In genomic region chr9:65546413-65546695, GRCm38 (mm10) we compare ENCODE assay signal across 8 mouse cellular contexts. TPM values are rescaled to one million over a fixed set of nuclear protein-coding genes. Genes with fewer than 3 reads are reported as not detected.
DNase-seq lines count a peak whose midpoint lies in the region; ATAC-seq lines count a peak whose summit lies in the region.
"Had no signal": no experiment of that assay in that cellular context is flagged by ENCODE, and none has a peak within 500 bp of the region (broad histone marks: within the 10 kb centered on the region; RNA-seq: fewer than 3 reads in every experiment).

No protein-coding gene starts in this region.

- 0 out of 2 replicates have a peak overlapping the region, but pooled peaks have one; percentile 6 for H3K27ac ChIP-seq in kidney, embryonic 15.5 days
- 0 out of 2 replicates have a peak overlapping the region, but pooled peaks have one; percentile 40 for H3K27ac ChIP-seq in embryonic facial prominence, embryonic 10.5 days (replicated peaks)
- H3K27ac ChIP-seq in macrophage: peak overlapping the region; percentile 100

- 53% methylated on average over 4 of the region's 4 CpGs for WGBS in kidney, embryonic 15.5 days
- 68% methylated on average over 4 of the region's 4 CpGs for WGBS in embryonic facial prominence, embryonic 10.5 days
- 9% methylated on average over 4 of the region's 4 CpGs for WGBS in macrophage (ENCODE audit: missing documents)

- ATAC-seq in kidney, embryonic 15.5 days (replicated peaks; ENCODE audit: low FRiP score): no peak

- H3K4me1 ChIP-seq in kidney, embryonic 15.5 days: peaks cover 46% of the 10 kb centered on the region
- H3K4me1 ChIP-seq in embryonic facial prominence, embryonic 10.5 days: peaks cover 42% of the 10 kb centered on the region

- peaks cover 7% of the 10 kb centered on the region; the same call in 1 of the 2 replicates for H3K79me2 ChIP-seq in macrophage (ENCODE audit: inconsistent target)

- no peaks in the 10 kb centered on the region for H3K9me3 ChIP-seq in kidney, embryonic 15.5 days (replicated peaks)
- H3K9me3 ChIP-seq in embryonic facial prominence, embryonic 10.5 days: no peaks in the 10 kb centered on the region

- no peaks in the 10 kb centered on the region for H3K36me3 ChIP-seq in kidney, embryonic 15.5 days
- H3K36me3 ChIP-seq in embryonic facial prominence, embryonic 10.5 days (replicated peaks): no peaks in the 10 kb centered on the region
- no peaks in the 10 kb centered on the region for H3K36me3 ChIP-seq in macrophage (ENCODE audit: inconsistent target)

- H3K27me3 ChIP-seq in kidney, embryonic 15.5 days: no peaks in the 10 kb centered on the region
- H3K27me3 ChIP-seq in embryonic facial prominence, embryonic 10.5 days (replicated peaks; ENCODE audit: low read depth, poor library complexity, severe bottlenecking): no peaks in the 10 kb centered on the region

- no peak overlapping the region for H3K4me2 ChIP-seq in kidney, embryonic 15.5 days

- H3K9ac ChIP-seq in kidney, embryonic 15.5 days: no peak overlapping the region

- H3K4me3 ChIP-seq in kidney, embryonic 15.5 days (replicated peaks): no peak overlapping the region
- no peak overlapping the region for H3K4me3 ChIP-seq in embryonic facial prominence, embryonic 10.5 days
- no peak overlapping the region for H3K4me3 ChIP-seq in macrophage (ENCODE audit: inconsistent target)

- no peak for DNase-seq in kidney, postnatal 10 days
- DNase-seq in Muller cell, postnatal 12 days (ENCODE audit: inconsistent ontology term): peak; percentile 73
- no peak for DNase-seq in embryonic facial prominence, embryonic 10.5 days (ENCODE audit: low spot score)
- DNase-seq in thymus, postnatal 36 days: no peak
- DNase-seq in urinary bladder, postnatal 4 days (ENCODE audit: low spot score in 2 of 2): no peak
- DNase-seq: cerebellum, adult 2 months had no signal

RNA-seq across cellular contexts. Expression of gene Ankdd1a, which starts 26.4 kb away (rescaled TPM):
- polyA plus RNA-seq in kidney, embryonic 15.5 days (2015; fragmentation: Nextera tagmentation; extraction: Ambion mirVana): not detected in 2 replicates
- polyA plus RNA-seq in embryonic facial prominence, embryonic 10.5 days (2016; fragmentation: Nextera tagmentation; extraction: Ambion mirVana): not detected in 2 replicates
- 10 to 100 TPM in 10 of 26 experiments, 1 to 10 TPM in 16; 2.1 to 25.4 (median 7.0) TPM for total RNA-seq in macrophage (2018; cell fraction: chromatin; rRNA removed)
- under 1 TPM in 16 of 26 experiments, not detected in 10; 0.07 to 0.44 (median 0.15) TPM for total RNA-seq in macrophage (2018; cell fraction: cytosol; rRNA removed)
- 10 to 100 TPM in 2 of 26 experiments, 1 to 10 TPM in 21, under 1 TPM in 3; 0.52 to 18.4 (median 2.1) TPM for total RNA-seq in macrophage (2018; cell fraction: nucleus; rRNA removed)
- 0.13 TPM in 1 of 3 replicates, not detected in the others for polyA plus RNA-seq in macrophage (2018)

RNA-seq across cellular contexts. Expression of gene Plekho2, which starts 33.5 kb away (rescaled TPM):
- polyA plus RNA-seq in kidney, embryonic 15.5 days (2015; fragmentation: Nextera tagmentation; extraction: Ambion mirVana): 14.9 and 20.0 TPM in 2 replicates
- 14.3 and 15.2 TPM in 2 replicates for polyA plus RNA-seq in embryonic facial prominence, embryonic 10.5 days (2016; fragmentation: Nextera tagmentation; extraction: Ambion mirVana)
- total RNA-seq in macrophage (2018; cell fraction: chromatin; rRNA removed): 1,000 to 10,000 TPM in 1 of 26 experiments, 100 to 1,000 TPM in 25; 183 to 1,124 (median 419) TPM
- 100 to 1,000 TPM; 261 to 438 (median 317) TPM for total RNA-seq in macrophage (2018; cell fraction: cytosol; rRNA removed)
- 1,000 to 10,000 TPM in 2 of 26 experiments, 100 to 1,000 TPM in 24; 284 to 1,133 (median 407) TPM for total RNA-seq in macrophage (2018; cell fraction: nucleus; rRNA removed)
- 195 to 316 TPM (median 234 TPM) in 3 replicates for polyA plus RNA-seq in macrophage (2018)

RNA-seq across cellular contexts. Expression of gene Pif1, which starts 40.6 kb away (rescaled TPM):
- 12.7 and 17.5 TPM in 2 replicates for polyA plus RNA-seq in kidney, embryonic 15.5 days (2015; fragmentation: Nextera tagmentation; extraction: Ambion mirVana)
- 27.7 and 28.0 TPM in 2 replicates for polyA plus RNA-seq in embryonic facial prominence, embryonic 10.5 days (2016; fragmentation: Nextera tagmentation; extraction: Ambion mirVana)
- total RNA-seq in macrophage (2018; cell fraction: chromatin; rRNA removed): 1 to 10 TPM in 14 of 26 experiments, under 1 TPM in 3, not detected in 9; 0.42 to 7.2 (median 1.2) TPM
- 1 to 10 TPM in 1 of 26 experiments, under 1 TPM in 19, not detected in 6; 0.03 to 1.3 (median 0.27) TPM for total RNA-seq in macrophage (2018; cell fraction: cytosol; rRNA removed)
- 1 to 10 TPM in 5 of 26 experiments, under 1 TPM in 17, not detected in 4; 0.12 to 3.1 (median 0.45) TPM for total RNA-seq in macrophage (2018; cell fraction: nucleus; rRNA removed)
- 0.51 to 0.53 TPM in 2 of 3 replicates, not detected in the other for polyA plus RNA-seq in macrophage (2018)

Comparison
In these comparisons a context has a peak if more than half of its experiments do, and no peak if none do; other contexts are left out.
1. H3K27ac ChIP-seq: peak in every context shown above with its lines; median percentile 100 in macrophage; 40 in embryonic facial prominence, embryonic 10.5 days; 6 in kidney, embryonic 15.5 days.